ENCODE assay signal across 8 mouse cellular contexts in the genomic region with DNA sequence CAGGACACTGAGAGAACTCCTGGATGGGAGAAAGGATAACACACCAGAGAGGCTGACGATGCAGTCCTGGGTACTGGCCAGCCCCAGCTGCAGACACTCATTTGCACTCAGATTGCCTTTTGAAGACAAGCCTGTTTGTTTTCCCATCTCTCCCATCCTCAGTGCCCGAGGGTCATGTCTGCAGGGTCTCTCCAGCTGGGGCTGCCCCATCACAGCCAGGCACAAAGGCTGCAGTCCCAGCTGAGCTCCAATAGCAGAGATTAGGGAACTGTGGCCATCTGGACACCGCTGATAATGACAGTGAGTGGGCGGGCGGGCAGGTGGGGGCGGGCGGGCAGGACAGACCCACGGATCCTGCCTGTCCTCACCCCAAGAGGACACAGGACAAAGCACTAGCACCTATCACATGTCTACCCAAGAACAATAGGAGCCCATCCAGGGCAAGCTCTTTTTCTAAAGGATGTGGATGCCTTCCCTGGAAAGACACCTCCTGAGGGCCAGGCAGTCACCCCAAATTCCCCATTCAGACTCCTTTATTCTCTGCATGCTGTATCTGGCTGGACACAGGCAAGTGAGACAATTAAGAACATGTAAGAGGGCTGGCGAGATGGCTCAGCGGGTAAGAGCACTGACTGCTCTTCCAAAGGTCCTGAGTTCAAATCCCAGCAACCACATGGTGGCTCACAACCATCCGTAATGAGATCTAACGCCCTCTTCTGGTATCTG. TPM values are rescaled to one million over a fixed set of nuclear protein-coding genes. Genes with fewer than 3 reads are reported as not detected.
DNase-seq lines count a peak whose midpoint lies in the region; ATAC-seq and TF ChIP-seq lines count a peak whose summit lies in the region.

No protein-coding gene starts in this region.

- 66% methylated on average over 12 of the region's 12 CpGs for WGBS in forebrain, embryonic 15.5 days
- 28% methylated on average over 12 of the region's 12 CpGs for WGBS in liver, embryonic 13.5 days (ENCODE audit: insufficient replicate concordance)
- 35% methylated on average over 12 of the region's 12 CpGs for WGBS in midbrain, embryonic 16.5 days

- H3K79me2 ChIP-seq in CH12.LX (replicated peaks; ENCODE audit: control insufficient read depth, extremely low read depth, insufficient read depth, poor library complexity, severe bottlenecking), result peaks cover 33% of the 10 kb centered on the region

- H3K9me3 ChIP-seq in CH12.LX (replicated peaks; ENCODE audit: low read length), result no peaks in the 10 kb centered on the region
- H3K9me3 ChIP-seq in forebrain, embryonic 15.5 days, result no peaks in the 10 kb centered on the region
- H3K9me3 ChIP-seq in liver, embryonic 13.5 days (replicated peaks), result no peaks in the 10 kb centered on the region
- no peaks in the 10 kb centered on the region for H3K9me3 ChIP-seq in midbrain, embryonic 16.5 days (replicated peaks; ENCODE audit: control insufficient read depth, low read length, poor library complexity, severe bottlenecking)

- peak; percentile 18; the same call in 1 of the 2 replicates for ATAC-seq in forebrain, embryonic 15.5 days (replicated peaks)
- ATAC-seq in liver, embryonic 13.5 days (ENCODE audit: low read depth), result peak; percentile 79
- ATAC-seq in midbrain, embryonic 16.5 days, result peak; percentile 30
- ATAC-seq in granulocyte monocyte progenitor cell, adult 5-6 weeks (replicated peaks; ENCODE audit: poor library complexity, severe bottlenecking), result no peak

- no peak overlapping the region for H3K4me3 ChIP-seq in CH12.LX (replicated peaks in 1 of 3; ENCODE audit: low read depth in 2 of 3, low read length in 2 of 3, poor library complexity in 1 of 3)
- no peak overlapping the region for H3K4me3 ChIP-seq in forebrain, embryonic 15.5 days
- no peak overlapping the region for H3K4me3 ChIP-seq in liver, embryonic 13.5 days (replicated peaks)
- no peak overlapping the region for H3K4me3 ChIP-seq in midbrain, embryonic 16.5 days (ENCODE audit: low read depth, low read length)

- TF ChIP-seq CTCF in CH12.LX (conservative IDR thresholded peaks at IDR 0.05 in 1 of 2, IDR thresholded peaks at IDR 0.05 in 1 of 2; ENCODE audit: low read depth in 2 of 2, low read length in 2 of 2), result no peak

- dilution Hi-C loops in CH12.LX (cut with MboI; ENCODE audit: extremely low pct_ligation_motif_present, extremely low pct_unique_long_range_greater_than_20kb, low sequenced_read_pairs), result no loop called here

- in situ Hi-C loops in CH12.LX (cut with MboI; ENCODE audit: low pct_ligation_motif_present, low pct_unique_long_range_greater_than_20kb, low sequenced_read_pairs), result no loop called here

- no peak for TF ChIP-seq EP300 in CH12.LX (IDR thresholded peaks at IDR 0.05; ENCODE audit: low read length)

- peak; percentile 25 for DNase-seq in cerebellum, adult 9-11 months
- DNase-seq in cerebellum, postnatal 36 days, result no peak
- DNase-seq in CH12.LX (ENCODE audit: extremely low read depth), result no peak
- peak; percentile 69 for DNase-seq in liver, embryonic 13.5 days
- DNase-seq in adrenal gland, adult 8-10 months, result no peak

- H3K4me1 ChIP-seq in CH12.LX (ENCODE audit: control insufficient read depth in 1 of 2, insufficient read depth in 2 of 2), result peaks cover 10 to 37% of the 10 kb centered on the region in 2 experiments
- H3K4me1 ChIP-seq in forebrain, embryonic 15.5 days, result peaks cover 16% of the 10 kb centered on the region; the same call in 1 of the 2 replicates
- peaks cover 79% of the 10 kb centered on the region for H3K4me1 ChIP-seq in liver, embryonic 13.5 days (replicated peaks)
- peaks cover 4% of the 10 kb centered on the region; the same call in 1 of the 2 replicates for H3K4me1 ChIP-seq in midbrain, embryonic 16.5 days (ENCODE audit: control insufficient read depth, insufficient read depth, low read length)

- no peak for TF ChIP-seq RAD21 in CH12.LX (IDR thresholded peaks at IDR 0.05; ENCODE audit: low read depth, low read length)

- no peak overlapping the region for H3K4me2 ChIP-seq in CH12.LX (ENCODE audit: insufficient read depth, low read depth, poor library complexity, severe bottlenecking)
- no peak overlapping the region for H3K4me2 ChIP-seq in forebrain, embryonic 15.5 days (replicated peaks)
- H3K4me2 ChIP-seq in liver, embryonic 13.5 days, result peak overlapping the region; percentile 47
- no peak overlapping the region for H3K4me2 ChIP-seq in midbrain, embryonic 16.5 days (ENCODE audit: low read length)

- H3K36me3 ChIP-seq in CH12.LX (replicated peaks in 1 of 2; ENCODE audit: control insufficient read depth in 1 of 2, insufficient read depth in 1 of 2, low read length in 1 of 2), result peaks cover 66 to 92% of the 10 kb centered on the region in 2 experiments
- peaks cover 56% of the 10 kb centered on the region for H3K36me3 ChIP-seq in forebrain, embryonic 15.5 days
- peaks cover 70% of the 10 kb centered on the region for H3K36me3 ChIP-seq in liver, embryonic 13.5 days
- peaks cover 20% of the 10 kb centered on the region for H3K36me3 ChIP-seq in midbrain, embryonic 16.5 days (ENCODE audit: control insufficient read depth, insufficient read depth, low read length)

- no peak for TF ChIP-seq POLR2A in CH12.LX (IDR thresholded peaks at IDR 0.05; ENCODE audit: low read depth, low read length)

- H3K9ac ChIP-seq in CH12.LX (ENCODE audit: insufficient read depth, low read depth), result no peak overlapping the region
- H3K9ac ChIP-seq in forebrain, embryonic 15.5 days (replicated peaks), result no peak overlapping the region
- H3K9ac ChIP-seq in liver, embryonic 13.5 days, result peak overlapping the region; percentile 50; the same call in 1 of the 2 replicates
- H3K9ac ChIP-seq in midbrain, embryonic 16.5 days (ENCODE audit: low read depth, low read length), result 0 out of 2 replicates have a peak overlapping the region, but pooled peaks have one; percentile 25

- H3K27ac ChIP-seq in CH12.LX (ENCODE audit: insufficient read depth, low read depth), result peak overlapping the region; percentile 26; the same call in 1 of the 2 replicates
- H3K27ac ChIP-seq in forebrain, embryonic 15.5 days (replicated peaks), result peak overlapping the region; percentile 53
- peak overlapping the region; percentile 79 for H3K27ac ChIP-seq in liver, embryonic 13.5 days
- peak overlapping the region; percentile 55; the same call in 1 of the 2 replicates for H3K27ac ChIP-seq in midbrain, embryonic 16.5 days (ENCODE audit: low read length)

- no peaks in the 10 kb centered on the region for H3K27me3 ChIP-seq in CH12.LX (replicated peaks)
- no peaks in the 10 kb centered on the region for H3K27me3 ChIP-seq in forebrain, embryonic 15.5 days
- H3K27me3 ChIP-seq in liver, embryonic 13.5 days, result peaks cover 7% of the 10 kb centered on the region
- no peaks in the 10 kb centered on the region for H3K27me3 ChIP-seq in midbrain, embryonic 16.5 days (ENCODE audit: control insufficient read depth, insufficient read depth, low read depth, low read length)

TF ChIP-seq in CH12.LX, 34 proteins besides CTCF, POLR2A, EP300 and RAD21:
- TF ChIP-seq PAX5 (IDR thresholded peaks at IDR 0.05; ENCODE audit: low read length) (no peak), ETS1 (conservative IDR thresholded peaks at IDR 0.05; ENCODE audit: low read depth, low read length) (no peak), RCOR1 (conservative IDR thresholded peaks at IDR 0.05; ENCODE audit: low read depth, low read length) (no peak), ZC3H11A (IDR thresholded peaks at IDR 0.05; ENCODE audit: low read depth, low read length) (no peak), KAT2A (IDR thresholded peaks at IDR 0.05; ENCODE audit: insufficient replicate concordance, low read length) (no peak), MEF2A (IDR thresholded peaks at IDR 0.05; ENCODE audit: borderline replicate concordance, low read depth, low read length) (no peak), NELFE (IDR thresholded peaks at IDR 0.05; ENCODE audit: low read depth, low read length) (no peak), ZMIZ1 (IDR thresholded peaks at IDR 0.05; ENCODE audit: low read depth, low read length) (peak; percentile 29; the same call in 1 of the 2 replicates)

RNA-seq across cellular contexts. Expression of a gene that starts 8.5 kb away (rescaled TPM):
- 2,320 and 2,484 TPM in 2 replicates for total RNA-seq in CH12.LX (2012; rRNA removed)
- 3,699 and 3,874 TPM in 2 replicates for total RNA-seq in CH12.LX (2014; rRNA removed)
- polyA plus RNA-seq in CH12.LX (2012; ENCODE audit: insufficient read length, low read depth), result 1,738 and 1,898 TPM in 2 replicates
- 553 and 561 TPM in 2 replicates for polyA plus RNA-seq in forebrain, embryonic 15.5 days (2015; fragmentation: Nextera tagmentation; extraction: Ambion mirVana)
- 741 and 746 TPM in 2 replicates for polyA plus RNA-seq in liver, embryonic 13.5 days (2015; fragmentation: Nextera tagmentation; extraction: Ambion mirVana)
- polyA plus RNA-seq in midbrain, embryonic 16.5 days (2015; fragmentation: Nextera tagmentation; extraction: Ambion mirVana), result 405 and 414 TPM in 2 replicates
- 1,410 and 1,463 TPM in 2 replicates for total RNA-seq in granulocyte monocyte progenitor cell, adult 5-6 weeks (2014; fragmentation: Nextera tagmentation)
- 1,810 and 2,293 TPM in 2 replicates for total RNA-seq in granulocyte monocyte progenitor cell, adult 5-6 weeks (2017)
- 100 to 1,000 TPM; 533 to 601 (median 565) TPM for total RNA-seq in adrenal gland, adult 8-10 months (2022)

RNA-seq across cellular contexts. Expression of a gene that starts 9.2 kb away (rescaled TPM):
- total RNA-seq in CH12.LX (2012; rRNA removed) (not detected in 2 replicates), CH12.LX (2014; rRNA removed) (not detected in 2 replicates)
- polyA plus RNA-seq in CH12.LX (2012; ENCODE audit: insufficient read length, low read depth), result not detected in 2 replicates
- polyA plus RNA-seq in forebrain, embryonic 15.5 days (2015; fragmentation: Nextera tagmentation; extraction: Ambion mirVana), result 3.8 and 7.1 TPM in 2 replicates
- 0.12 and 0.21 TPM in 2 replicates for polyA plus RNA-seq in liver, embryonic 13.5 days (2015; fragmentation: Nextera tagmentation; extraction: Ambion mirVana)
- polyA plus RNA-seq in midbrain, embryonic 16.5 days (2015; fragmentation: Nextera tagmentation; extraction: Ambion mirVana), result 2.5 and 2.9 TPM in 2 replicates
- total RNA-seq in granulocyte monocyte progenitor cell, adult 5-6 weeks (2014; fragmentation: Nextera tagmentation), result not detected in 2 replicates
- total RNA-seq in granulocyte monocyte progenitor cell, adult 5-6 weeks (2017), result 0.22 and 0.57 TPM in 2 replicates
- 1 to 10 TPM in 1 of 4 experiments, under 1 TPM in 3; 0.38 to 1.2 (median 0.75) TPM for total RNA-seq in adrenal gland, adult 8-10 months (2022)

Comparison
In these comparisons a context has a peak if more than half of its experiments do, and no peak if none do; other contexts are left out.
1. DNase-seq: peak in cerebellum, adult 9-11 months (single experiment) and liver, embryonic 13.5 days (single experiment); none in cerebellum, postnatal 36 days (0 of 2), CH12.LX (single experiment) and adrenal gland, adult 8-10 months (single experiment).
2. H3K27ac ChIP-seq: peak in every context shown above with its lines; median percentile 79 in liver, embryonic 13.5 days; 55 in midbrain, embryonic 16.5 days; 53 in forebrain, embryonic 15.5 days; 26 in CH12.LX.
3. H3K9ac ChIP-seq: peak in liver, embryonic 13.5 days (single experiment) and midbrain, embryonic 16.5 days (single experiment); none in CH12.LX (single experiment) and forebrain, embryonic 15.5 days (single experiment).